Comparison of ENCODE assay signal across 8 mouse cellular contexts in genomic region chr8:70816679-70817078, GRCm38 (mm10). TPM values are rescaled to one million over a fixed set of nuclear protein-coding genes. Genes with fewer than 3 reads are reported as not detected.
DNase-seq lines count a peak whose midpoint lies in the region; ATAC-seq and TF ChIP-seq lines count a peak whose summit lies in the region.

No protein-coding gene starts in this region.

- H3K36me3 ChIP-seq in embryonic facial prominence, embryonic 13.5 days: no peaks in the 10 kb centered on the region
- H3K36me3 ChIP-seq in intestine, embryonic 16.5 days (ENCODE audit: control insufficient read depth, insufficient read depth, low read length): no peaks in the 10 kb centered on the region
- no peaks in the 10 kb centered on the region for H3K36me3 ChIP-seq in liver, embryonic 15.5 days (replicated peaks)
- no peaks in the 10 kb centered on the region for H3K36me3 ChIP-seq in neural tube, embryonic 15.5 days

- H3K9ac ChIP-seq in embryonic facial prominence, embryonic 13.5 days: no peak overlapping the region
- H3K9ac ChIP-seq in intestine, embryonic 16.5 days (ENCODE audit: low read depth, low read length): no peak overlapping the region
- H3K9ac ChIP-seq in liver, embryonic 15.5 days: no peak overlapping the region
- no peak overlapping the region for H3K9ac ChIP-seq in neural tube, embryonic 15.5 days (replicated peaks)

- ATAC-seq in embryonic facial prominence, embryonic 13.5 days (ENCODE audit: insufficient number of reproducible peaks, insufficient read depth, low FRiP score, low TSS enrichment, low read depth): no peak
- ATAC-seq in intestine, embryonic 16.5 days: peak; percentile 62
- ATAC-seq in liver, embryonic 15.5 days (ENCODE audit: insufficient read depth): peak; percentile 72
- ATAC-seq in neural tube, embryonic 15.5 days (ENCODE audit: low FRiP score): peak; percentile 24; the same call in 1 of the 2 replicates

- intact Hi-C loops in left cerebral cortex, adult 2 months (cut with DNase I): no loop called here
- intact Hi-C loops in left cerebral cortex, postnatal 14 days (cut with DNase I): no loop called here

- H3K4me2 ChIP-seq in embryonic facial prominence, embryonic 13.5 days: peak overlapping the region; percentile 46
- H3K4me2 ChIP-seq in intestine, embryonic 16.5 days (ENCODE audit: low read depth, low read length): peak overlapping the region; percentile 57
- H3K4me2 ChIP-seq in liver, embryonic 15.5 days: peak overlapping the region; percentile 54
- H3K4me2 ChIP-seq in neural tube, embryonic 15.5 days: peak overlapping the region; percentile 49

- H3K4me3 ChIP-seq in left cerebral cortex, adult 2 months: peak overlapping the region; percentile 36
- H3K4me3 ChIP-seq in embryonic facial prominence, embryonic 13.5 days: peak overlapping the region; percentile 20
- H3K4me3 ChIP-seq in intestine, embryonic 16.5 days (ENCODE audit: low read length): peak overlapping the region; percentile 19
- H3K4me3 ChIP-seq in liver, embryonic 15.5 days (replicated peaks): 0 out of 2 replicates have a peak overlapping the region, but pooled peaks have one; percentile 11
- peak overlapping the region; percentile 20 for H3K4me3 ChIP-seq in neural tube, embryonic 15.5 days (replicated peaks)

- TF ChIP-seq CTCF in left cerebral cortex, adult 2 months (IDR thresholded peaks at IDR 0.05): no peak

- DNase-seq in left cerebral cortex, adult 2 months (ENCODE audit: extremely low spot score in 1 of 2, low spot score in 2 of 2): peak in 1 of 2 experiments; percentile 46
- no peak for DNase-seq in left cerebral cortex, postnatal 14 days (ENCODE audit: low spot score in 2 of 2)
- no peak for DNase-seq in left cerebral cortex, adult 8-10 months (ENCODE audit: low spot score in 2 of 2)
- no peak for DNase-seq in thymus, postnatal 0 days (ENCODE audit: low spot score)

- H3K27me3 ChIP-seq in embryonic facial prominence, embryonic 13.5 days: peaks cover 56% of the 10 kb centered on the region
- H3K27me3 ChIP-seq in intestine, embryonic 16.5 days (replicated peaks; ENCODE audit: control insufficient read depth, insufficient read depth, low read length): peaks cover 14% of the 10 kb centered on the region
- peaks cover 71% of the 10 kb centered on the region for H3K27me3 ChIP-seq in liver, embryonic 15.5 days
- peaks cover 57% of the 10 kb centered on the region for H3K27me3 ChIP-seq in neural tube, embryonic 15.5 days (replicated peaks)

- WGBS in embryonic facial prominence, embryonic 13.5 days: 6% methylated on average over 30 of the region's 30 CpGs
- 8% methylated on average over 30 of the region's 30 CpGs for WGBS in intestine, embryonic 16.5 days
- 7% methylated on average over 29 of the region's 30 CpGs for WGBS in liver, embryonic 15.5 days (ENCODE audit: insufficient replicate concordance)
- WGBS in neural tube, embryonic 15.5 days: 8% methylated on average over 30 of the region's 30 CpGs

- H3K27ac ChIP-seq in left cerebral cortex, adult 2 months: no peak overlapping the region
- no peak overlapping the region for H3K27ac ChIP-seq in embryonic facial prominence, embryonic 13.5 days
- no peak overlapping the region for H3K27ac ChIP-seq in intestine, embryonic 16.5 days (ENCODE audit: low read length)
- no peak overlapping the region for H3K27ac ChIP-seq in liver, embryonic 15.5 days (replicated peaks)
- H3K27ac ChIP-seq in neural tube, embryonic 15.5 days (replicated peaks): no peak overlapping the region

- peaks cover 12% of the 10 kb centered on the region; the same call in 1 of the 2 replicates for H3K9me3 ChIP-seq in embryonic facial prominence, embryonic 13.5 days
- H3K9me3 ChIP-seq in intestine, embryonic 16.5 days (ENCODE audit: control insufficient read depth, low read length): no peaks in the 10 kb centered on the region
- H3K9me3 ChIP-seq in liver, embryonic 15.5 days (replicated peaks): no peaks in the 10 kb centered on the region
- H3K9me3 ChIP-seq in neural tube, embryonic 15.5 days (replicated peaks): no peaks in the 10 kb centered on the region

- H3K4me1 ChIP-seq in embryonic facial prominence, embryonic 13.5 days: peaks cover 10% of the 10 kb centered on the region; the same call in 1 of the 2 replicates
- peaks cover 11% of the 10 kb centered on the region for H3K4me1 ChIP-seq in intestine, embryonic 16.5 days (ENCODE audit: control insufficient read depth, insufficient read depth, low read length)
- peaks cover 32% of the 10 kb centered on the region for H3K4me1 ChIP-seq in liver, embryonic 15.5 days (replicated peaks)
- H3K4me1 ChIP-seq in neural tube, embryonic 15.5 days: peaks cover 7% of the 10 kb centered on the region

RNA-seq across cellular contexts. Expression of gene Il12rb1, which starts 8.4 kb away (rescaled TPM):
- under 1 TPM; 0.77 to 0.82 TPM for total RNA-seq in left cerebral cortex, adult 2 months (2021)
- total RNA-seq in left cerebral cortex, postnatal 14 days (2021): 1 to 10 TPM; 1.2 TPM
- polyA plus RNA-seq in embryonic facial prominence, embryonic 13.5 days (2015; fragmentation: Nextera tagmentation; extraction: Ambion mirVana): 0.07 and 0.54 TPM in 2 replicates
- polyA plus RNA-seq in intestine, embryonic 16.5 days (2015; fragmentation: Nextera tagmentation; extraction: Ambion mirVana): 0.27 and 0.34 TPM in 2 replicates
- 0.22 TPM in 2 replicates for polyA plus RNA-seq in liver, embryonic 15.5 days (2015; fragmentation: Nextera tagmentation; extraction: Ambion mirVana)
- polyA plus RNA-seq in neural tube, embryonic 15.5 days (2015; fragmentation: Nextera tagmentation; extraction: Ambion mirVana): 0.14 and 1.4 TPM in 2 replicates
- total RNA-seq in left cerebral cortex, adult 8-10 months (2022): 1 to 10 TPM in 2 of 4 experiments, under 1 TPM in 2; 0.84 to 1.3 (median 1.0) TPM
- polyA plus RNA-seq in thymus, postnatal 0 days (2015; fragmentation: Nextera tagmentation; extraction: Ambion mirVana): 16.2 TPM in 2 replicates

RNA-seq across cellular contexts. Expression of gene Mast3, which starts 11.8 kb away (rescaled TPM):
- total RNA-seq in left cerebral cortex, adult 2 months (2021): 100 to 1,000 TPM; 369 to 386 TPM
- 100 to 1,000 TPM; 176 to 185 TPM for total RNA-seq in left cerebral cortex, postnatal 14 days (2021)
- 12.5 and 13.8 TPM in 2 replicates for polyA plus RNA-seq in embryonic facial prominence, embryonic 13.5 days (2015; fragmentation: Nextera tagmentation; extraction: Ambion mirVana)
- 12.9 and 15.1 TPM in 2 replicates for polyA plus RNA-seq in intestine, embryonic 16.5 days (2015; fragmentation: Nextera tagmentation; extraction: Ambion mirVana)
- 6.7 and 8.2 TPM in 2 replicates for polyA plus RNA-seq in liver, embryonic 15.5 days (2015; fragmentation: Nextera tagmentation; extraction: Ambion mirVana)
- polyA plus RNA-seq in neural tube, embryonic 15.5 days (2015; fragmentation: Nextera tagmentation; extraction: Ambion mirVana): 18.9 and 21.0 TPM in 2 replicates
- total RNA-seq in left cerebral cortex, adult 8-10 months (2022): 100 to 1,000 TPM; 276 to 316 (median 288) TPM
- polyA plus RNA-seq in thymus, postnatal 0 days (2015; fragmentation: Nextera tagmentation; extraction: Ambion mirVana): 37.2 and 37.3 TPM in 2 replicates

RNA-seq across cellular contexts. Expression of gene Arrdc2, which starts 22.8 kb away (rescaled TPM):
- total RNA-seq in left cerebral cortex, adult 2 months (2021): 10 to 100 TPM; 19.5 to 20.7 TPM
- total RNA-seq in left cerebral cortex, postnatal 14 days (2021): 10 to 100 TPM; 10.2 to 17.2 TPM
- 5.9 and 7.7 TPM in 2 replicates for polyA plus RNA-seq in embryonic facial prominence, embryonic 13.5 days (2015; fragmentation: Nextera tagmentation; extraction: Ambion mirVana)
- polyA plus RNA-seq in intestine, embryonic 16.5 days (2015; fragmentation: Nextera tagmentation; extraction: Ambion mirVana): 8.3 and 9.0 TPM in 2 replicates
- 12.6 and 15.2 TPM in 2 replicates for polyA plus RNA-seq in liver, embryonic 15.5 days (2015; fragmentation: Nextera tagmentation; extraction: Ambion mirVana)
- polyA plus RNA-seq in neural tube, embryonic 15.5 days (2015; fragmentation: Nextera tagmentation; extraction: Ambion mirVana): 7.8 and 8.5 TPM in 2 replicates
- total RNA-seq in left cerebral cortex, adult 8-10 months (2022): 10 to 100 TPM; 10.9 to 22.7 (median 17.6) TPM
- 11.0 and 11.4 TPM in 2 replicates for polyA plus RNA-seq in thymus, postnatal 0 days (2015; fragmentation: Nextera tagmentation; extraction: Ambion mirVana)

RNA-seq across cellular contexts. Expression of gene Pik3r2, which starts 40.2 kb away (rescaled TPM):
- total RNA-seq in left cerebral cortex, adult 2 months (2021): 100 to 1,000 TPM; 159 to 160 TPM
- 100 to 1,000 TPM; 162 to 174 TPM for total RNA-seq in left cerebral cortex, postnatal 14 days (2021)
- 76.8 and 85.4 TPM in 2 replicates for polyA plus RNA-seq in embryonic facial prominence, embryonic 13.5 days (2015; fragmentation: Nextera tagmentation; extraction: Ambion mirVana)
- polyA plus RNA-seq in intestine, embryonic 16.5 days (2015; fragmentation: Nextera tagmentation; extraction: Ambion mirVana): 63.7 and 65.3 TPM in 2 replicates
- 14.7 and 16.5 TPM in 2 replicates for polyA plus RNA-seq in liver, embryonic 15.5 days (2015; fragmentation: Nextera tagmentation; extraction: Ambion mirVana)
- 97.5 and 102 TPM in 2 replicates for polyA plus RNA-seq in neural tube, embryonic 15.5 days (2015; fragmentation: Nextera tagmentation; extraction: Ambion mirVana)
- total RNA-seq in left cerebral cortex, adult 8-10 months (2022): 100 to 1,000 TPM; 143 to 151 (median 149) TPM
- polyA plus RNA-seq in thymus, postnatal 0 days (2015; fragmentation: Nextera tagmentation; extraction: Ambion mirVana): 35.1 and 38.6 TPM in 2 replicates

RNA-seq across cellular contexts. Expression of gene Kcnn1, which starts 46.4 kb away (rescaled TPM):
- total RNA-seq in left cerebral cortex, adult 2 months (2021): 10 to 100 TPM; 20.0 to 20.4 TPM
- total RNA-seq in left cerebral cortex, postnatal 14 days (2021): 10 to 100 TPM; 17.2 to 19.2 TPM
- polyA plus RNA-seq in embryonic facial prominence, embryonic 13.5 days (2015; fragmentation: Nextera tagmentation; extraction: Ambion mirVana): 3.2 and 5.3 TPM in 2 replicates
- polyA plus RNA-seq in intestine, embryonic 16.5 days (2015; fragmentation: Nextera tagmentation; extraction: Ambion mirVana): 1.0 and 1.2 TPM in 2 replicates
- 0.25 and 0.38 TPM in 2 replicates for polyA plus RNA-seq in liver, embryonic 15.5 days (2015; fragmentation: Nextera tagmentation; extraction: Ambion mirVana)
- 17.6 and 18.6 TPM in 2 replicates for polyA plus RNA-seq in neural tube, embryonic 15.5 days (2015; fragmentation: Nextera tagmentation; extraction: Ambion mirVana)
- 10 to 100 TPM; 15.7 to 28.6 (median 17.7) TPM for total RNA-seq in left cerebral cortex, adult 8-10 months (2022)
- polyA plus RNA-seq in thymus, postnatal 0 days (2015; fragmentation: Nextera tagmentation; extraction: Ambion mirVana): 0.36 and 0.85 TPM in 2 replicates
